Mouse (Mus musculus): ENCODE data around the gene Tubd1. TPM values are rescaled to one million over a fixed set of nuclear protein-coding genes. Genes with fewer than 3 reads are reported as not detected.

The Tubd1 gene
- polyA plus RNA-seq, 1 experiment = 1.2 TPM

DNA sequence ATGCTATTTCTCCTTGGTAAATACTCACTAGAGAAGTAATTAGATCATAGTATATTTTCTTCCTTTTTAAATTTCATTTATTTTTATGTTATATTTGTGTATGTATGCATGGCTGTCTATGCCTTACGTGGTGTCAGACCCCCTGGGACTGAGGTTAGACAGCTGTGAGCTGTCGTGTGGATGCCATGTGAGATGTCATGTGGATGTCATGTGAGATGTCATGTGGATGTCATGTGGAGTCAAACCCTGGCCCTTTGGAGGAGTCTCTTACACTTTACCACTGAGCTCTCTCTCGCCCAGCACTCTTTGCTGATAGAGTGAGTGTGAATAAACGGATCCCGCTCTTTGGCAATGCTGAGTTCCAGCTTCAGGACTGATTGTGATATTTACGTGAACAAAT lies 8.7 kb downstream of the Tubd1 start:
- H3K4me3 ChIP-seq (ENCODE audit: low read depth, low read length) = no peak overlapping the region
- peaks cover 39% of the 10 kb centered on the region for H3K36me3 ChIP-seq (ENCODE audit: control insufficient read depth, insufficient read depth, low read length)
- no peaks in the 10 kb centered on the region for H3K27me3 ChIP-seq (ENCODE audit: control insufficient read depth, insufficient read depth, low read length)
- no peak overlapping the region for H3K27ac ChIP-seq (ENCODE audit: insufficient read depth, low read depth, low read length)
- 96% methylated on average over 6 of the region's 6 CpGs for WGBS
- TF ChIP-seq POLR2A (IDR thresholded peaks at IDR 0.05; ENCODE audit: low read depth, low read length) (no peak), CTCF (IDR thresholded peaks at IDR 0.05; ENCODE audit: extremely low read depth, insufficient read length, insufficient replicate concordance, low read depth, low read length) (no peak)
- H3K4me1 ChIP-seq (ENCODE audit: control insufficient read depth, insufficient read depth, insufficient read length, low read length) = no peaks in the 10 kb centered on the region

DNA sequence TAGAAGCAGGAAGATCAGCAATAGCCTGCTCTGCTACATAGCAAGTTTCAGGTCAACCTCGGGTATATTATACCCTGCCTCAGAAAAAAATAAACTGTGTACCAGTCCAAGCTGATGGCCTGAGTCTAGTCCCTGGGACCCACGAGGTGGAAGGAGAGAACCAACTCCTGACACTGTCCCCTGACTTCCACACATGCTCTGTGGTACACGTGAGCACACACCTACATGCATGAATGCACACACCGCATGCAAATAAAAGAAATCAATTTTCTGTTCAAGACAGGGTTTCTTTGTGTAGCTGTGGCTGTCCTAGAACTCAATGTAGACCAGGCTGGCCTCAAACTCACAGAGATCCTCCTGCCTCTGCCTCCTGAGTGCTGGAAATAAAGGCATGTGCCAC lies 13.5 kb downstream of the Tubd1 start:
- WGBS = 92% methylated on average over 4 of the region's 4 CpGs
- Histone ChIP-seq H3K27me3 (ENCODE audit: control insufficient read depth, insufficient read depth, low read length) (no peaks in the 10 kb centered on the region), H3K4me3 (ENCODE audit: low read depth, low read length) (no peak overlapping the region), H3K27ac (ENCODE audit: insufficient read depth, low read depth, low read length) (no peak overlapping the region), H3K36me3 (ENCODE audit: control insufficient read depth, insufficient read depth, low read length) (peaks cover 41% of the 10 kb centered on the region), H3K4me1 (ENCODE audit: control insufficient read depth, insufficient read depth, insufficient read length, low read length) (no peaks in the 10 kb centered on the region)
- TF ChIP-seq CTCF (IDR thresholded peaks at IDR 0.05; ENCODE audit: extremely low read depth, insufficient read length, insufficient replicate concordance, low read depth, low read length) (no peak), POLR2A (IDR thresholded peaks at IDR 0.05; ENCODE audit: low read depth, low read length) (no peak)

DNA sequence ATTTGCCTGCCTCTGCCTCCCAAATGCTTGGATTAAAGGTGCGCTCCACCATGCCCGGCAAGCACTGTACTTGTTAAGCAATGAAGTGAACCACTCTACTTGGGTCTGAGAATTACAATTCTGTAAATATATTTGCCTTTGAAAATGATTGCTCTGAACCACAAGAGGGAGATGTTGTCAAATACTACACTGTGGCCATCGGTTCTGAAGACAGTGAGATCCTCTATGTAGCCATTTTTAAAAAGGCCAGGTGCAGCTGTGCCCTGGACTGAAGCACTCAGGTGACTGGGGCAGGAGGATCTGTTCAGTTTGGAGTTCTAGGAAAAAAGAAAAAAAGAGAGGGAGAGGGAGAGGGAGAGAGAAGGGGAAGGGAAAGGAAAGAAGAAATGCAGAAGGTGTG lies 23.6 kb downstream of the Tubd1 start:
- 35% methylated on average over 3 of the region's 3 CpGs for WGBS
- Histone ChIP-seq H3K4me1 (ENCODE audit: control insufficient read depth, insufficient read depth, insufficient read length, low read length) (peaks cover 6% of the 10 kb centered on the region), H3K36me3 (ENCODE audit: control insufficient read depth, insufficient read depth, low read length) (peaks cover 11% of the 10 kb centered on the region), H3K27me3 (ENCODE audit: control insufficient read depth, insufficient read depth, low read length) (no peaks in the 10 kb centered on the region), H3K27ac (ENCODE audit: insufficient read depth, low read depth, low read length) (no peak overlapping the region), H3K4me3 (ENCODE audit: low read depth, low read length) (no peak overlapping the region)
- no peak for TF ChIP-seq POLR2A (IDR thresholded peaks at IDR 0.05; ENCODE audit: low read depth, low read length)
- peak; percentile 22; the same call in 1 of the 2 replicates for TF ChIP-seq CTCF (IDR thresholded peaks at IDR 0.05; ENCODE audit: extremely low read depth, insufficient read length, insufficient replicate concordance, low read depth, low read length)

DNA sequence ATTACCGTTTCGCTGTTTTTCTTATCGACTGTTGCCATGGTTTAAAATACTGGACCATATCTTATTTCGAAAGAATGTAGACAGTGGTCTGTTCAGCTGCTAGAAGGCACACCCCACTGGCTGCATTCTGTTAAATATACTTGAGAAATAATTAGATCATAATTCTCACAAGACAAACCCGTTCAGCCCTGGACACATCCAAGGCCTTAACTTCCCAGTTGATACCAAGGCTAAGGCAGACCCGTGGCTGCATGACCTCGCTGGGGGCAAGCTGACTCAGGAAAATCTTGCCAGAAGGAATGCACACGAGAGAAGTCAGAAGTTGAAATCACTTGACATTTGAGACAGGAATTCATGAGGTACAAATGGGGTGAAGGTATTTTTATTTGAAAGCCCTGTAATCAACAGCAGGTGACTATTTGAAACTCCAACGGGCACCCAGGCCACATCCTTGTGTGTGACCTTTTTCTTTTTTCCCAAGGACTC lies 25.5 kb downstream of the Tubd1 start:
- WGBS = 57% methylated on average over 9 of the region's 9 CpGs
- H3K4me1 ChIP-seq (ENCODE audit: control insufficient read depth, insufficient read depth, insufficient read length, low read length) = peaks cover 19% of the 10 kb centered on the region
- H3K27ac ChIP-seq (ENCODE audit: insufficient read depth, low read depth, low read length) = peak overlapping the region; percentile 32; the same call in 1 of the 2 replicates
- no peak for TF ChIP-seq CTCF (IDR thresholded peaks at IDR 0.05; ENCODE audit: extremely low read depth, insufficient read length, insufficient replicate concordance, low read depth, low read length)
- TF ChIP-seq POLR2A (IDR thresholded peaks at IDR 0.05; ENCODE audit: low read depth, low read length) = no peak
- H3K4me3 ChIP-seq (ENCODE audit: low read depth, low read length) = no peak overlapping the region
- H3K36me3 ChIP-seq (ENCODE audit: control insufficient read depth, insufficient read depth, low read length) = peaks cover 8% of the 10 kb centered on the region
- no peaks in the 10 kb centered on the region for H3K27me3 ChIP-seq (ENCODE audit: control insufficient read depth, insufficient read depth, low read length)

DNA sequence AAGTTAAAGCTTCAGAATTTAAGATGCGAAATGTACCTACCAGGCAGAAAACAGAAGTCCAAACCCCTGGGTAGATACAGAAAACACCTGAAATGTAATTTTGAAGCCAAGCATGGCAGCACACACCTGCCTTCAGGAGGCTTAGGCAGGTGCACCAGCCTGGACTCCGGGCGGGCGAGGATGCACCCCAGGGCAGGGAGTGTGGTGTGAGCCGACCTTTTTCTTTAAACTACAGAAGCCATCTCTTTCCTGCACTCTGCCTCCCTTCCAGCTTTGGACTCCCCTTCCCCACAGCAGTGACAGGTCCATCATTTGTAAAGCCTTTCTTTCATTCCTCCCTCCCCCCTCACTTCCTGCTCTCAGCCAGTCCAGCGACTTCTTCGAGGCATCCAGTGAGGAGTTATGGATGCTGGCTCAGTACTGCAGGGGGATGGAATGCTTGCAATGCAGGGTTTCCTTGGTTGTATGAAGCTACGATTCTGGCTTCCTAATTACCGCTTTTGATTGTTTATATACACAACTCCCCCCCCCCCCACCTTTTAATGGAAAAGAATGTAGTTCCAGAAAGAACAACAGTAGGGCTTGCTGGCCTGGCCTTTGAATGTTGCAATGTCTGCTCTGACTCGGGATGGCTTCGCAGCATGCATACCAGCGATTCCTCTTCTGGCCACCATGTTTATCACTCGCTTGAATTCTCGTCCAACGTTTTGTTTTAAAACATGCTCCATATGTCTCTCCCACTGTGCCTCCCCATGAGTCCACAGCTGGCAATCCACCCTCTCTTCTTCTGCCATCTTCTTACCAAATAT lies 26.5 kb downstream of the Tubd1 start:
- TF ChIP-seq POLR2A (IDR thresholded peaks at IDR 0.05; ENCODE audit: low read depth, low read length) (no peak), CTCF (IDR thresholded peaks at IDR 0.05; ENCODE audit: extremely low read depth, insufficient read length, insufficient replicate concordance, low read depth, low read length) (no peak)
- WGBS = 61% methylated on average over 15 of the region's 15 CpGs
- Histone ChIP-seq H3K27me3 (ENCODE audit: control insufficient read depth, insufficient read depth, low read length) (no peaks in the 10 kb centered on the region), H3K36me3 (ENCODE audit: control insufficient read depth, insufficient read depth, low read length) (peaks cover 5% of the 10 kb centered on the region), H3K4me1 (ENCODE audit: control insufficient read depth, insufficient read depth, insufficient read length, low read length) (peaks cover 26% of the 10 kb centered on the region), H3K27ac (ENCODE audit: insufficient read depth, low read depth, low read length) (peak overlapping the region; percentile 2), H3K4me3 (ENCODE audit: low read depth, low read length) (no peak overlapping the region)

DNA sequence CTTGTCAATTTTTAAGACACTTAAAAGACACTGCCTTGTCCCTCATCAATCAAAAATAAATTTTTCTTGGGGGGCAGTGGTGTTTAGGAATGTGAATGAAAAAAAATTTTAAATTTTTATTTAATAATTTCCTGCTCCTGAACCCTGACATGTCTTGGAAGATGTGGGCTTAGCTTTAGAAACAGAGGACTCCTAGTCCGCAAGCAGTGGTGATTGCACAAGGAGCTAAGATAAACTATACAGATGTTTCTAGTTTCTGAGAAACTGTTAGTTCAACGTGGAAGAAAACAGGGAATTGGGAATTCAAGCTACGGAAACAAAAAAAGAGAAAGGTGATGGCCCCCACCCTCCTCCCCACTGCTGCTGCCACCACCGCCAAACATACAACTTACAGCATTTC lies 27.1 kb downstream of the Tubd1 start:
- peaks cover 31% of the 10 kb centered on the region for H3K4me1 ChIP-seq (ENCODE audit: control insufficient read depth, insufficient read depth, insufficient read length, low read length)
- no peak overlapping the region for H3K4me3 ChIP-seq (ENCODE audit: low read depth, low read length)
- 82% methylated on average over 4 of the region's 4 CpGs for WGBS
- peak overlapping the region; percentile 18; the same call in 1 of the 2 replicates for H3K27ac ChIP-seq (ENCODE audit: insufficient read depth, low read depth, low read length)
- TF ChIP-seq CTCF (IDR thresholded peaks at IDR 0.05; ENCODE audit: extremely low read depth, insufficient read length, insufficient replicate concordance, low read depth, low read length) (no peak), POLR2A (IDR thresholded peaks at IDR 0.05; ENCODE audit: low read depth, low read length) (no peak)
- peaks cover 4% of the 10 kb centered on the region for H3K36me3 ChIP-seq (ENCODE audit: control insufficient read depth, insufficient read depth, low read length)
- H3K27me3 ChIP-seq (ENCODE audit: control insufficient read depth, insufficient read depth, low read length) = no peaks in the 10 kb centered on the region

DNA sequence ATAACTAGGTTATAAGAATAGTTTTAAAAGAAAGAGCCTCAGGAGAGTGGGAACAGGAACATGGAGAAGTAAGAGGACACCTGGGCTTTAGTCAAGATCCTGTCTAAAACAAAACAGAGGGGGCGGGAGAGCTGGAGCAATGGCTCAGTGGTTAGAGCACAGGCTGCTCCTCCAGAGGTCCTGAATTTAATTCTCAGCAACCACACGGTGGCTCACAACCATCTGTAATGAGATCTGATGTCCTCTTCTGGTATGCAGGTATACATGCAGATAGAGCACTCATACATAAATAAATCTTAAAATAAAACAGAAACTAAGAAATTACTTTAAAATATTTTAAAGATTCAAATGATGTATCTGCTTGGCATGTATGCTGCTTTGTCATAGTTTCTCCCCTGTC lies 27.8 kb downstream of the Tubd1 start:
- TF ChIP-seq POLR2A (IDR thresholded peaks at IDR 0.05; ENCODE audit: low read depth, low read length) (no peak), CTCF (IDR thresholded peaks at IDR 0.05; ENCODE audit: extremely low read depth, insufficient read length, insufficient replicate concordance, low read depth, low read length) (no peak)
- Histone ChIP-seq H3K27ac (ENCODE audit: insufficient read depth, low read depth, low read length) (no peak overlapping the region), H3K36me3 (ENCODE audit: control insufficient read depth, insufficient read depth, low read length) (no peaks in the 10 kb centered on the region), H3K27me3 (ENCODE audit: control insufficient read depth, insufficient read depth, low read length) (no peaks in the 10 kb centered on the region), H3K4me3 (ENCODE audit: low read depth, low read length) (no peak overlapping the region), H3K4me1 (ENCODE audit: control insufficient read depth, insufficient read depth, insufficient read length, low read length) (peaks cover 36% of the 10 kb centered on the region)
- WGBS = 54% methylated on average over 2 of the region's 2 CpGs
